Mouse (Mus musculus): ENCODE data around the gene Zfp831. TPM values are rescaled to one million over a fixed set of nuclear protein-coding genes. Genes with fewer than 3 reads are reported as not detected.

The Zfp831 gene
- polyA plus RNA-seq, 1 experiment: 0.09 TPM

GRCm38 (mm10) chr2:174707101-174707500 lies 63.8 kb downstream of the Zfp831 start:
- Histone ChIP-seq H3K27me3 (ENCODE audit: control insufficient read depth, insufficient read depth, low read length) (no peaks in the 10 kb centered on the region), H3K4me1 (ENCODE audit: control insufficient read depth, insufficient read depth, low read length) (peaks cover 4% of the 10 kb centered on the region; the same call in 1 of the 2 replicates), H3K36me3 (ENCODE audit: control insufficient read depth, insufficient read depth, low read length) (no peaks in the 10 kb centered on the region), H3K4me3 (ENCODE audit: control insufficient read depth, low read depth, low read length) (peak overlapping the region; percentile 88), H3K27ac (ENCODE audit: control insufficient read depth, insufficient read depth, low read depth, low read length) (peak overlapping the region; percentile 36; the same call in 1 of the 2 replicates)
- no peak for TF ChIP-seq POLR2A (IDR thresholded peaks at IDR 0.05; ENCODE audit: control insufficient read depth, low read depth, low read length)
- TF ChIP-seq CTCF (IDR thresholded peaks at IDR 0.05; ENCODE audit: control insufficient read depth, insufficient read depth, insufficient replicate concordance, low read depth, low read length): no peak

- TF ChIP-seq POLR2A (IDR thresholded peaks at IDR 0.05; ENCODE audit: control insufficient read depth, low read depth, low read length) (no peak), CTCF (IDR thresholded peaks at IDR 0.05; ENCODE audit: control insufficient read depth, insufficient read depth, insufficient replicate concordance, low read depth, low read length) (no peak)
- no peak overlapping the region for H3K4me3 ChIP-seq (ENCODE audit: control insufficient read depth, low read depth, low read length)
Measured at GRCm38 (mm10) chr2:174708587-174708986, 65.3 kb downstream of the Zfp831 start.

GRCm38 (mm10) chr2:174710185-174710584 lies 66.9 kb downstream of the Zfp831 start:
- Histone ChIP-seq H3K4me3 (ENCODE audit: control insufficient read depth, low read depth, low read length) (no peak overlapping the region), H3K4me1 (ENCODE audit: control insufficient read depth, insufficient read depth, low read length) (peaks cover 4% of the 10 kb centered on the region; the same call in 1 of the 2 replicates), H3K27ac (ENCODE audit: control insufficient read depth, insufficient read depth, low read depth, low read length) (no peak overlapping the region), H3K36me3 (ENCODE audit: control insufficient read depth, insufficient read depth, low read length) (no peaks in the 10 kb centered on the region), H3K27me3 (ENCODE audit: control insufficient read depth, insufficient read depth, low read length) (no peaks in the 10 kb centered on the region)
- no peak for TF ChIP-seq CTCF (IDR thresholded peaks at IDR 0.05; ENCODE audit: control insufficient read depth, insufficient read depth, insufficient replicate concordance, low read depth, low read length)
- TF ChIP-seq POLR2A (IDR thresholded peaks at IDR 0.05; ENCODE audit: control insufficient read depth, low read depth, low read length): no peak

More at GRCm38 (mm10) chr2:174708587-174708986, 65.3 kb downstream of the Zfp831 start:
- Histone ChIP-seq H3K27me3 (ENCODE audit: control insufficient read depth, insufficient read depth, low read length) (no peaks in the 10 kb centered on the region), H3K36me3 (ENCODE audit: control insufficient read depth, insufficient read depth, low read length) (no peaks in the 10 kb centered on the region), H3K4me1 (ENCODE audit: control insufficient read depth, insufficient read depth, low read length) (peaks cover 4% of the 10 kb centered on the region; the same call in 1 of the 2 replicates), H3K27ac (ENCODE audit: control insufficient read depth, insufficient read depth, low read depth, low read length) (no peak overlapping the region)

- TF ChIP-seq POLR2A (IDR thresholded peaks at IDR 0.05; ENCODE audit: control insufficient read depth, low read depth, low read length) (no peak), CTCF (IDR thresholded peaks at IDR 0.05; ENCODE audit: control insufficient read depth, insufficient read depth, insufficient replicate concordance, low read depth, low read length) (no peak)
- H3K36me3 ChIP-seq (ENCODE audit: control insufficient read depth, insufficient read depth, low read length): no peaks in the 10 kb centered on the region
- H3K4me1 ChIP-seq (ENCODE audit: control insufficient read depth, insufficient read depth, low read length): peaks cover 2% of the 10 kb centered on the region; the same call in 1 of the 2 replicates
- H3K27ac ChIP-seq (ENCODE audit: control insufficient read depth, insufficient read depth, low read depth, low read length): no peak overlapping the region
- no peaks in the 10 kb centered on the region for H3K27me3 ChIP-seq (ENCODE audit: control insufficient read depth, insufficient read depth, low read length)
- H3K4me3 ChIP-seq (ENCODE audit: control insufficient read depth, low read depth, low read length): no peak overlapping the region
Measured at GRCm38 (mm10) chr2:174712043-174712442, 68.7 kb downstream of the Zfp831 start.

- TF ChIP-seq POLR2A (IDR thresholded peaks at IDR 0.05; ENCODE audit: control insufficient read depth, low read depth, low read length) (no peak), CTCF (IDR thresholded peaks at IDR 0.05; ENCODE audit: control insufficient read depth, insufficient read depth, insufficient replicate concordance, low read depth, low read length) (no peak)
- Histone ChIP-seq H3K27me3 (ENCODE audit: control insufficient read depth, insufficient read depth, low read length) (no peaks in the 10 kb centered on the region), H3K36me3 (ENCODE audit: control insufficient read depth, insufficient read depth, low read length) (no peaks in the 10 kb centered on the region), H3K27ac (ENCODE audit: control insufficient read depth, insufficient read depth, low read depth, low read length) (no peak overlapping the region), H3K4me3 (ENCODE audit: control insufficient read depth, low read depth, low read length) (no peak overlapping the region), H3K4me1 (ENCODE audit: control insufficient read depth, insufficient read depth, low read length) (no peaks in the 10 kb centered on the region)
Measured at GRCm38 (mm10) chr2:174715938-174716337, 72.6 kb downstream of the Zfp831 start.

GRCm38 (mm10) chr2:174717857-174718256 lies 74.5 kb downstream of the Zfp831 start:
- no peak overlapping the region for H3K4me3 ChIP-seq (ENCODE audit: control insufficient read depth, low read depth, low read length)

GRCm38 (mm10) chr2:174727114-174727823 lies 83.9 kb downstream of the Zfp831 start:
- H3K27ac ChIP-seq (ENCODE audit: control insufficient read depth, insufficient read depth, low read depth, low read length): no peak overlapping the region
- no peak overlapping the region for H3K4me3 ChIP-seq (ENCODE audit: control insufficient read depth, low read depth, low read length)
- no peaks in the 10 kb centered on the region for H3K4me1 ChIP-seq (ENCODE audit: control insufficient read depth, insufficient read depth, low read length)
- no peaks in the 10 kb centered on the region for H3K36me3 ChIP-seq (ENCODE audit: control insufficient read depth, insufficient read depth, low read length)
- H3K27me3 ChIP-seq (ENCODE audit: control insufficient read depth, insufficient read depth, low read length): no peaks in the 10 kb centered on the region
- TF ChIP-seq POLR2A (IDR thresholded peaks at IDR 0.05; ENCODE audit: control insufficient read depth, low read depth, low read length) (no peak), CTCF (IDR thresholded peaks at IDR 0.05; ENCODE audit: control insufficient read depth, insufficient read depth, insufficient replicate concordance, low read depth, low read length) (no peak)

More at GRCm38 (mm10) chr2:174717857-174718256, 74.5 kb downstream of the Zfp831 start:
- no peak overlapping the region for H3K27ac ChIP-seq (ENCODE audit: control insufficient read depth, insufficient read depth, low read depth, low read length)
- H3K36me3 ChIP-seq (ENCODE audit: control insufficient read depth, insufficient read depth, low read length): no peaks in the 10 kb centered on the region
- no peaks in the 10 kb centered on the region for H3K27me3 ChIP-seq (ENCODE audit: control insufficient read depth, insufficient read depth, low read length)
- no peak for TF ChIP-seq POLR2A (IDR thresholded peaks at IDR 0.05; ENCODE audit: control insufficient read depth, low read depth, low read length)
- no peak for TF ChIP-seq CTCF (IDR thresholded peaks at IDR 0.05; ENCODE audit: control insufficient read depth, insufficient read depth, insufficient replicate concordance, low read depth, low read length)
- no peaks in the 10 kb centered on the region for H3K4me1 ChIP-seq (ENCODE audit: control insufficient read depth, insufficient read depth, low read length)
